Mouse (Mus musculus): ENCODE results near the gene Bcar3.

- TF ChIP-seq POLR2A (IDR thresholded peaks at IDR 0.05; ENCODE audit: low read depth, low read length) = no peak
- TF ChIP-seq CTCF (IDR thresholded peaks at IDR 0.05; ENCODE audit: extremely low read depth, insufficient read length, insufficient replicate concordance, low read depth, low read length) = no peak
Observed at GRCm38 (mm10) chr3:122470326-122471016, 176.5 kb downstream of the Bcar3 start.

All from small intestine, adult 2 months (tissue).